Mouse (Mus musculus) C2C12 (cell line): ENCODE results near the gene Nr3c2.

ENCODE experiments used
- CEBPB ChIP-seq: IDR thresholded peaks from one replicate; pipeline ENCODE4 v1.6.1; 2011; ENCODE audit warnings: low read depth, mild to moderate bottlenecking, control low read depth, moderate library complexity
- CTCF ChIP-seq: IDR thresholded peaks from one replicate; pipeline ENCODE4 v1.5.1; 2011; ENCODE audit not compliant: control insufficient read depth, insufficient read depth, insufficient read length
- FOSL1 ChIP-seq: IDR thresholded peaks from one replicate; pipeline ENCODE4 v1.8.0; 2011; ENCODE audit warnings: mild to moderate bottlenecking, low read length; ENCODE audit not compliant: poor library complexity, insufficient read depth, severe bottlenecking
- MAX ChIP-seq: IDR thresholded peaks from one replicate; pipeline ENCODE4 v1.6.1; 2011; ENCODE audit warnings: mild to moderate bottlenecking, control low read depth
- MYOD1 ChIP-seq: IDR thresholded peaks from one replicate; pipeline ENCODE4 v1.6.1; 2011; ENCODE audit warnings: low read depth; ENCODE audit not compliant: control insufficient read depth, insufficient read length
- MYOG ChIP-seq: IDR thresholded peaks from one replicate; pipeline ENCODE4 v1.6.1; 2011; ENCODE audit not compliant: control insufficient read depth, insufficient read length; ENCODE audit errors: extremely low read depth
- USF1 ChIP-seq: IDR thresholded peaks from one replicate; pipeline ENCODE4 v1.6.1; 2011; ENCODE audit warnings: low read depth, mild to moderate bottlenecking, control low read depth, moderate library complexity

DNA sequence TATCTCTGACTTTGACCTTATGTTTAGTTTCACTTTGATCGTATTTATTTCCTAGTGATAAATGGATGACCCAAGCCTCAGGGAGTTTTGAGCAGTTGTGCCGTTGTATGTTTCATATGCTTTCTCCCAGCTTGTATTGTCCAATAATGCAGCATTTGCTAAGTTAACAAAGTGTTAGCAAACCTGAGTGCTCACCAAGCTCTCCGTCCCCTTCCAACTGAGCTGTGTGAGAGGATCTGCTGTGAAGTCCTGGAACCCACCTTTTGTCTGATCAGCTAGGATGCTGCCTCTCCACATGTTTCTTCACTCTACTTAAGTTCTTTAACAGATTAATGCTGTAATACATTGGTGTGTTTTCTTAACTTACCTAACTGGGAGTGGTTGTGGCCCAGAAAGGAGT lies 342.1 kb downstream of the Nr3c2 start:
- no peak for TF ChIP-seq MYOG
- no peak for TF ChIP-seq CTCF
- TF ChIP-seq MAX: no peak
- no peak for TF ChIP-seq USF1
- no peak for TF ChIP-seq MYOD1
- no peak for TF ChIP-seq FOSL1
- no peak for TF ChIP-seq CEBPB
